Mouse (Mus musculus) MEL (cell line): Measurements from ENCODE around the gene Kdm6b.

ENCODE experiments used
- BHLHE40 ChIP-seq: IDR thresholded peaks from 2 replicates; pipeline ENCODE4 v1.6.1; 2012; ENCODE audit warnings: low read depth, mild to moderate bottlenecking, inconsistent platforms, low read length, improper control_type of control experiment, borderline replicate concordance
- MAX ChIP-seq: IDR thresholded peaks from 2 replicates; pipeline ENCODE4 v1.6.1; 2011; ENCODE audit warnings: low read length, improper control_type of control experiment
- RAD21 ChIP-seq: IDR thresholded peaks from 2 replicates; pipeline ENCODE4 v1.6.1; 2011; ENCODE audit warnings: mild to moderate bottlenecking, low read depth, low read length, improper control_type of control experiment

GRCm38 (mm10) chr11:69415668-69416451 lies 2.4 kb upstream of the Kdm6b start:
- TF ChIP-seq MAX (0 out of 2 replicates have a peak, but pooled peaks have one; percentile 32), RAD21 (no peak), BHLHE40 (peak; percentile 84)
